Mouse (Mus musculus) liver, adult 2 months (tissue): ENCODE results near the gene Med28.

Source experiments
- CTCF ChIP-seq: fragments of 200-500 bp; IDR thresholded peaks from 2 replicates; pipeline ENCODE4 v1.5.1; 2011; ENCODE audit warnings: low read depth, low read length, control low read depth
- POLR2A ChIP-seq: fragments of 200-500 bp; IDR thresholded peaks from 2 replicates; pipeline ENCODE4 v1.6.1; 2011; ENCODE audit warnings: low read length, control low read depth; ENCODE audit not compliant: insufficient read depth; ENCODE audit errors: extremely low read depth

DNA sequence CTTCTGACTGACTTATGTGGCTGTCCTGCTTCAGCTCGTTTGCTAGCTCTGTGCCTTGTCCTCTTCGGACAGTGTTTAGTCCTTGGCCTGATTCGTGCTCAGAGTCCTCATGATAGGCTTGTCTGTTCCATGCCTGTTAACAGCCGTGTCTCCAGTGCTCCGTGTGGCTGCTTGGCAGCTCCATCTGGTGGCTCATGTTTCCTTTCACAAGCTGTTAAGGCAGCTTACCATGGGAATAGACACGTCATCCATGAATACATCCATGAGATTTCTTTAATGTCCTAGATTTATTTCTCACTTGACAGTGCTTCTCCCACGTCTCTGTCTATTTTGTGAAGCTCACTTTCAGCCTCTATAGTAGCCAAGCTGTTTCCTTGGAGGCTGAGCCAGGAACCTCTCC, 10.0 kb upstream of the Med28 start:
- TF ChIP-seq CTCF: no peak
- no peak for TF ChIP-seq POLR2A
